Mouse (Mus musculus): ENCODE measurements around the gene Gm21852. TPM values are rescaled to one million over a fixed set of nuclear protein-coding genes. Genes with fewer than 3 reads are reported as not detected.
"Not testable (repeated sequence)": the region's sequence is repeated elsewhere in the genome, so short reads cannot be mapped to it uniquely, and the experiment has no call there.

Gene Gm21852
- polyA plus RNA-seq (2012; rRNA removed) = not detected in 2 replicates

DNA sequence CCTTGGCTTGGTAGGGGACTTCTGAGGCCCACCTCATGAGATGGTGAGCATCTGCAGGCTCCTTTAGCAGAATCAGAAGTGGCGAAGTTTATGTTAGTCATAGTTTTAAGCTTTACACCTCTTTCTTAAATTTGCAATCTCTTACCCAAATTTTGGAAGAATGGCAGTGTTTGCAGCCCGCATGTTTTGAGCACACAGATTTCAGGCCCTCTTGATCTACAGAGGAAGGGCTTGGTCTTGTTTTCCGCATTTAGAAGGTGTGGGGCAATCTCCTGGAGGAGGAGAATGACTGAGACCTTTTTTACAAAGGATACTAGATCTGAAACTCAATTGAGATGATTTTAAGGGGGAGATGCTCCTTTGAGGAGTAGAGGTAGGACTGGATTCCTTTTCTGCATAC lies at the start of gene Gm21852:
TSS of gene Gm21852 (minus strand) at position 101 of the 400 bp plus-strand sequence.
- not testable (repeated sequence) for H3K4me3 ChIP-seq (replicated peaks; ENCODE audit: extremely low read depth, low read depth, low read length); H3K4me1 ChIP-seq (ENCODE audit: control insufficient read depth, insufficient read depth, low read length); DNase-seq
- WGBS = no CpG with 5 or more reads among the region's 3 CpGs

Other genes starting within 250 kb of the Gm21852 start
- gene Gm21797, start 123.8 kb upstream of the Gm21852 start, polyA plus RNA-seq (2012; rRNA removed) = not detected in 2 replicates
- gene Gm20795, start 152.9 kb upstream of the Gm21852 start, polyA plus RNA-seq (2012; rRNA removed) = not detected in 2 replicates